Mouse (Mus musculus): ENCODE measurements around the gene Il1a. TPM values are rescaled to one million over a fixed set of nuclear protein-coding genes. Genes with fewer than 3 reads are reported as not detected.
A peak's percentile ranks its signal among the peaks of the same experiment; 100 is the strongest.

Gene Il1a
- 1.3 and 1.4 TPM in 2 replicates for polyA plus RNA-seq (2012; rRNA removed)

GRCm38 (mm10) chr2:129309836-129310235 is at the start of gene Il1a:
Il1a (minus strand) TSS chr2:129309972.
- no peak for DNase-seq (ENCODE audit: extremely low spot score in 1 of 2, low spot score in 1 of 2)

DNA sequence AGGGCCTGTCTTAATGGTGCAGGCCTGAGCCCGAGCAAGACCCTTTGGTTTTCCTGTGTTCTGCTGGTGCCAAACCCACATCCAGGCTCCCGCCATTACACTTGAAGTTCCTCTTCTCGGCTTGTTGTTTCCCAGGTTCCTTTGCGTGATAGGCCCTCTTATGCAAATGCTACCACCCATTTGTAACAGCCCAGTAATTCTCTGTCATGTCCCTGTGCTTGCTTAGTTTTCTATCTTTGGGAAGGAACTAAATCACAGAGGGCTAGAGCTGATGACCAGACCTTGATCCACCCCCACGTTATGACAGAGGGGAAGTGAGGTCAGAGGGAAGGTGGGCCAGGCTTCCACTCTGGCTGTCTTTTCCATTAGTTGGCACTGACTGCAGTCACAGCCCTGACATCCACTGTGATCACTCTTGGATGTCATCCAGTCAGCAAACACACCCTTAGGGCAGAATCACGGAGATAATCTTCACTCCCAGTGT is 28.4 kb upstream of the Il1a start:
- no peak for DNase-seq (ENCODE audit: extremely low spot score in 1 of 2, low spot score in 1 of 2)

DNA sequence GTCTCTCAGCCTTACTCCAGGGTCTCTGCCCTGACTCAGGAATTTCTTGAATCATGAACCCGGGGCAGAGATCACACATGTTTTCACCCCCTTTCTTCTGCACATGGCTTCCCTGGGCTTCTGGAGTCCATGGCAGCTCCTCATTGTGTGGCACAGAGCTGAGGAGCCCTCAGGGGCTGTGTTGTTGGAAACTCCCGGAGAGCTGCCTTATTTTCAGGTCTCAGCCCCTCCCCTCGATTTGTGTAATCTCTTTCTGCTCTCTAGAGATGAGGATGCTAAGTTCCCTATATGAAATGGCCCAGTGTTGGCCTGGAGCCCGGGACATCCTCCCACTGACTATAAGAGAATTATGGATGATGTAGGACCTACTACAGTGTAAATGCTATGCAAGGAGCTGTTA is 23.7 kb upstream of the Il1a start:
- no peak for DNase-seq (ENCODE audit: extremely low spot score in 1 of 2, low spot score in 1 of 2)

- no peak for DNase-seq (ENCODE audit: extremely low spot score in 1 of 2, low spot score in 1 of 2)
Observed at GRCm38 (mm10) chr2:129330540-129330939, 20.8 kb upstream of the Il1a start.

GRCm38 (mm10) chr2:129330024-129330423 is 20.3 kb upstream of the Il1a start:
- DNase-seq (ENCODE audit: extremely low spot score in 1 of 2, low spot score in 1 of 2): no peak

DNA sequence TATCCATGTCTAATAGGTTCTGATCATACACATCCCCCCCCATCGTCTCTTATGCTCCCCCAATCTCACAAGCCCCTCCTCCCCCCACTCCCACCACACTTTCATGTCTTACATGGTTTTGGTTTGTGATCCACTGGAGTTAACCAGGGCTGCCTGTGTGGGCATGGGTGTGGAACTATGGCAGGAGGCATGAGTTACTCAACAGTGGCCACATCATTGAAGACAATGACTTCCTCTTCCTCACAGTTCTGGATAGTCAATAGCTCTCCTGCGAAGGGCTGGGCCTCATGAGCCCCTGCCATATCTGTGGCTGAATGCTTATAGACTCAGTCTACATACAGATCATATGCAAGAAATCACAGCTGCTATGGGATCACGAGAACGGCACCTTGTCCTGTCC is 18.5 kb upstream of the Il1a start:
- DNase-seq (ENCODE audit: extremely low spot score in 1 of 2, low spot score in 1 of 2): no peak

DNA sequence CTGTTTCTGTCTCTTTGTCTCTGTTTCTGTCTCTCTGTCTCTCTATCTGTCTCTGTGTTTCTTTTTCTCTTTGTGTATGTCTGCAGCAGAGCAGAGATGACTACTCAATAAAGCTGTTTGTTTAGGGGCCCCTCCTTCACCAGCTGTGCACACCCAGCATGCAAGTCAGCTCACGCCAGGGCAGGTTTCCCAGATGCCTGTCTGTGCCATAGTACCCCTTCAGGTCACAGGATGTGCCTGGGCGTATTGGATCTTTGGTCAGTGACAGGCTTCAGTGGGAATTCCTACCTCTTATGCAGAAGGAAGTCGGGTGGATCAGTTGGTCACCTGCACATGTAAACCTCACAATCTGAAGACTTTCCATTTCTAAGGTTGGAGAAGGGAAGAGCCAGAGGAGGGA is 14.4 kb upstream of the Il1a start:
- DNase-seq (ENCODE audit: extremely low spot score in 1 of 2, low spot score in 1 of 2): no peak

- peak; percentile 21 to 66 for DNase-seq (ENCODE audit: extremely low spot score in 1 of 2, low spot score in 1 of 2)
Observed at GRCm38 (mm10) chr2:129322117-129322635, 12.4 kb upstream of the Il1a start.

GRCm38 (mm10) chr2:129320033-129320605 is 10.3 kb upstream of the Il1a start:
- peak in 1 of 2 experiments; percentile 42 for DNase-seq (ENCODE audit: extremely low spot score in 1 of 2, low spot score in 1 of 2)

DNA sequence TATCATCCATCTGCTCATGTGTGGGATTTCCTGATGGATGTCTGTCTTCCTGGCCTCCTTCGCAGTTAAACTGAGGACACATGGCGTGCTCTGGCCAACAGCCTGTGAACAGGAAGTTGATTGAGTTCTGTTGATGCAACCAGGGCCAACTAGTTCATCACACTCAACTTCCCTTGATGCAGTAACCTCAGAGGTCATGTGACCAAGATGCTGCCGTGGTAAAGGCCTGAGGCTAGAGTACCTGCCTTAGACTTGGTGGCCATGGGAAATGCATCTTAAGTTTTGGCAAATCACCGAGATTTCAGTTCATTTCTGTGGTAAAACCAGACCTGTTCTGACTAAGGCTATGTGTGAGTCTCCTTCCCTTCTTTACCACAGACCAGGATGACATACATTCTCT is 6.1 kb upstream of the Il1a start:
- DNase-seq (ENCODE audit: extremely low spot score in 1 of 2, low spot score in 1 of 2): no peak

DNA sequence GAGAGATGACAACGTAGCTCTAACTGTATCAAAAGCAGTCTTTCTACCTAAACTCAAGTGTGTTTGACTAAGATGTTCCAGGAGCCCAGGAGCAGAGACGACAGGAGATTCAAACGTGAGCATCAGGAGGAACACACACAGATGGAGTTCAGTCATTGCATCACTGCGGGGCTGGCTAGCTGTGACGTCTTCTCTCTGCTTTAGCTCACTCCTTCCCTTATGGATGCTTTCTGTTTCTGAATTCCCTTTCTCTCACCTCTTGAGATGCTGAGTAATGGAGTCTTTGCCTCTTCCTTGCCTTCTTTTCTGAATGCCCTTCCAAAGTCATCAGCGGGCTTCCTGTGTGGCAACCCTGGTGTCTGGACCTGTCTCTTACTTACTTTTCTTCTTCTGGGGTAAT is 5.1 kb upstream of the Il1a start:
- DNase-seq (ENCODE audit: extremely low spot score in 1 of 2, low spot score in 1 of 2): no peak

DNA sequence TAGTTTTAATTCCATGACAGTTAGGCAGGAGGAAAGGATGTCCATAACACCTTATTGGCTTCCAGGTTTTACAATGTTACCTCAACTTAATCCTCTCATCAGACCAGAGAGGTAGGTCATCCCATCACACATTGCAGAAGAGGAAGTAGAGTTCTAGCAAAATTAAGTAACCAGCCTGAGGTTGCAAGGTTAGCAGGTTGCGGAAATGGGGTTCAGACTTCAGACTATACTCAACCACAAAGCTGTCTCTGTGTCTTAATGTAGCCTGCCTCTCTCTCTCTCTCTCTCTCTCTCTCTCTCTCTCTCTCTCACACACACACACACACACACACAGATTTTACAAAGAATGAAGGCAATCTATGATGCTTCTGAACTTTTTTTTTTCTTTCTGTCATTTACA is 4.2 kb upstream of the Il1a start:
- DNase-seq (ENCODE audit: extremely low spot score in 1 of 2, low spot score in 1 of 2): no peak

DNA sequence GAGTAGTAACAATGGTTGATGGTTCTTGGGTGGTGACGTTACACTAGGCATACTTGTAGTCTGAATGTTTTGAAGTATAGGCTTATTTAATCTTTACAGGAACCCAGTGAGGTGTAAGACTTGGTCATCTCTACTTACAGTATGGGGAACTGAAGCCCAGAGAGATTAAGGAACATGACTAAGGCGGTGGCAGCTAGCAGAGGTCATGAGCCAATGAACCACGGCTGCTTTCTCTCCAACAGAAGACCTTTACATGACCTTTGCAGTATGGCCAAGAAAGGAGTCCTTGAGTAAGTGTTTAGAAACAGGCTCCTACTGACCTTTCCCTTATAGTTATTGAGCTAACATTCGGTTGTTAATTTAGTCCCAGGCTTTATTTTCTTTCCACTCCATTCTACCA is 3.8 kb downstream of the Il1a start:
- no peak for DNase-seq (ENCODE audit: extremely low spot score in 1 of 2, low spot score in 1 of 2)

DNA sequence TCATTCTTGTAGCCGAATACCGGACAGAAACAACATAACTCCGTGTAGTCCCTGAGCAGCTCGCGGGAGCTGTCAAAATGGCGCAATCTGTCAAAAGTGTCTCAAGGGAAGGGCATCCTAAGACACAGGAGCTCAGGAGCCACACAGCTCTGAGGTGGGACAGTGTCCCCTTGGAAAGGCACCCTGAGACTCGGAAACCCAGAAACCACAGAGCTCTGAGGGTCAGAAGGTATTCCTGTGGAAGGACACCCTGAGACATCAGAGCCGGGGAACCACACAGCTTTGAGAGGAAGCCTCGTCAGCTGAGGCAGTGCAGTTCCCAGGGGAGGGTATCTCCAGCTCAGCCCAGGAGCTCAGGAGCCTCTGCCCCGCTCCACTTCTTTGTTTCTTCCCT is 12.2 kb downstream of the Il1a start:
- DNase-seq (ENCODE audit: extremely low spot score in 1 of 2, low spot score in 1 of 2): peak in 1 of 2 experiments; percentile 34

DNA sequence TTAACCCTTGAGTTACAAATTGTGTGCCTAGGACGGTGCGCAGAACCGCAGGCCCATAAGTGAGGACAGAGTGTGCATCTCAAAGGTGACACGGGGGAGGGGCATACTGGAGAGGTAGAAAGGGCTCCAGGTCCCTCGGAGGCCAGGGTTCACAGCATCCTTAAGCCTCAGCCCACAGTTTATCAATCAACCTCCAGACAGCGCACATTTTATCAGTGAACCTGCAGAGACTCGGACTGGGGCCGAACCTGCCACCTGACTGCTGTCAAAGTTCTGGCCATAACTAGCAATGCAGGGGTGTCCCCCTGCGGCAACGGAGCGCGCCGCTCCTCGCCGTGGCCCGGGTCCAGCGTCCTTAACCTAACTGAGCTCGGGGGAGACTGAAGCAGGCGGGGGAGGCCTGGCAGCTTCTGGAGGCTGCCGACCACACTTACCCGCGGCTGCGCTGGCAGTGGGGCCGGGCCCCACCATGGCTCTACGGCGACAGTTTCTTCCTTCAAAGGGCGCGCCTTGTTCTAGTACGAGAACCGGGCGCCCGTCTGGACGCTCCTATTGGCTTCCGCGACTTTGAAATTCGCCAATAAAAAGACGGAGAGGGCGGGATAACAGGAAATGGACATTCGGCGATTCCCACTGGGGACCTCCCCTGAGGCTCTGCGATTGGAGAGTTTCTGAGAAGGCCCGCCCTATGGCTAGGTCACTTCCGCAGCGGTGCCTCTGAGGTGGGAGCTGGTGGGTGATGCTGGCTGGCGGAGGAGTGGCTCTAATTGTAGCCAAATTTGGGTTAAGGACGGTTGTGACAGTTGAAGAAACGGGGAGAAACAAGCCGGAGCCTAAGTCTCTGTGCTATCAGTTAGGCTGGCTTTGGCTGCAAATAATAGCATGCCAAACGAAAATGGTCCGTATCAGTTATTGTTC is 12.8 kb downstream of the Il1a start, which contains the start of gene Ckap2l:
TSS of gene Ckap2l (minus strand) at position 542 of the 918 bp plus-strand sequence.
- peak; percentile 97 to 99 for DNase-seq (ENCODE audit: extremely low spot score in 1 of 2, low spot score in 1 of 2)

GRCm38 (mm10) chr2:129296086-129296485 is 13.7 kb downstream of the Il1a start:
- no peak for DNase-seq (ENCODE audit: extremely low spot score in 1 of 2, low spot score in 1 of 2)

DNA sequence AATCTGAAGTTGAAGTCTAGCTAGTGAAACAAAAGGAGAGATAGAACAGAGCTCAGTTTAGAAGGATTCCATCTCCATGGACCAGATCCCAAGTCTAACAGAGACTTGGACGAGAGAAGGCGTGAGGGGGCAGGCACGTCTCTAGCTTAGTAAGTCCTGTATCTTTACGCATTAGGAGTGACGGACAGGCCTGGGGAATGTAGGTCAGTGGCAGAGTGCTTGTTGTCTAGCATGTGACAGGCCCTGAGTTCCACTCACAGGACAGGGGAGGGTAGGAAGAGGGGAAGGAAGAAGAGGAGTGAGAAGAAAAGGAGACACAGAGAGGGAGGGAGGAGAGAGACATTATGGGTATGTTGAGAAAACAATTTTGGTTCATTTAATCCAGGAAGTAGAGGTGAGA is 14.7 kb downstream of the Il1a start:
- no peak for DNase-seq (ENCODE audit: extremely low spot score in 1 of 2, low spot score in 1 of 2)

- DNase-seq (ENCODE audit: extremely low spot score in 1 of 2, low spot score in 1 of 2): no peak
Observed at GRCm38 (mm10) chr2:129273823-129274222, 35.9 kb downstream of the Il1a start.

DNA sequence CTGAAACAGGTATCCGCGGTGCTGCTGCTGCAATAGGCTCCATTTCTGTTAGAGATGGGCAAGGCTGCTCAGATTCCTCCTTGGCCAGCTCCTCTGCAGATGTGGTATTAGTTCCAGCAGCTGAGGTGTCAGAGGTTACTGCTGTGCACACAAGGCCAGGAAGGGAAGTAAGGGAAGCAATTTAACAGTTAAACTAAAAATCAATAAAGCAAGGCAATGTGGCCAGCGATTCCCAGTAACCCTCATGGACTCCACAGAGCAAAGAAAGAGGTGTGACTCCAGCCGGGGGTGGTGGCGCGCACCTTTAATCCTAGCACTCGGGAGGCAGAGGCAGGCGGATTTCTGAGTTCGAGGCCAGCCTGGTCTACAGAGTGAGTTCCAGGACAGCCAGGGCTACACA is 39.2 kb downstream of the Il1a start:
- DNase-seq (ENCODE audit: extremely low spot score in 1 of 2, low spot score in 1 of 2): no peak

- no peak for DNase-seq (ENCODE audit: extremely low spot score in 1 of 2, low spot score in 1 of 2)
Observed at GRCm38 (mm10) chr2:129269986-129270385, 39.8 kb downstream of the Il1a start.

- no peak for DNase-seq (ENCODE audit: extremely low spot score in 1 of 2, low spot score in 1 of 2)
Observed at GRCm38 (mm10) chr2:129269161-129269643, 40.6 kb downstream of the Il1a start.
